Mouse (Mus musculus) limb, embryonic 11.5 days (tissue): Measurements from ENCODE around the gene Tmem234. TPM values are rescaled to one million over a fixed set of nuclear protein-coding genes. Genes with fewer than 3 reads are reported as not detected.
A peak's percentile ranks its signal among the peaks of the same experiment; 100 is the strongest.

ENCODE experiments used
- ATAC-seq: fragments of 200-750 bp; cut with Nextera tagmentation; 2 replicates; pipeline ENCODE4 v1.8.0; 2017; ENCODE audit warnings: low read depth; ENCODE audit not compliant: insufficient number of reproducible peaks, low FRiP score, low TSS enrichment
- DNase-seq: peaks from one replicate; pipeline ENCODE4 v3.0.0-alpha.2; 2015; ENCODE audit warnings: low spot score
- H3K27ac ChIP-seq: fragments of 300-500 bp; sonication (generic); replicated peaks from 2 replicates; pipeline ENCODE4 v1.5.1; 2014; ENCODE audit warnings: low read depth, mild to moderate bottlenecking, low read length
- H3K27me3 ChIP-seq: fragments of 300-500 bp; sonication (generic); 2 replicates; pipeline ENCODE4 v1.6.1; 2014; ENCODE audit warnings: mild to moderate bottlenecking, low read length, mixed read lengths; ENCODE audit not compliant: control insufficient read depth, insufficient read depth
- H3K36me3 ChIP-seq: fragments of 300-500 bp; sonication (generic); 2 replicates; pipeline ENCODE4 v1.6.1; 2014; ENCODE audit warnings: mild to moderate bottlenecking, low read length, moderate library complexity, mixed read lengths; ENCODE audit not compliant: control insufficient read depth, insufficient read depth
- H3K4me1 ChIP-seq: fragments of 300-500 bp; sonication (generic); 2 replicates; pipeline ENCODE4 v1.6.1; 2014; ENCODE audit warnings: low read length, mixed read lengths; ENCODE audit not compliant: control insufficient read depth, insufficient read depth
- H3K4me2 ChIP-seq: fragments of 300-500 bp; sonication (generic); 2 replicates; pipeline ENCODE4 v1.6.1; 2014; ENCODE audit warnings: low read depth, mild to moderate bottlenecking, moderate library complexity; ENCODE audit not compliant: severe bottlenecking
- H3K4me3 ChIP-seq: fragments of 300-500 bp; sonication (generic); 2 replicates; pipeline ENCODE4 v1.5.1; 2014; ENCODE audit warnings: low read depth, low read length
- H3K9ac ChIP-seq: fragments of 300-500 bp; sonication (generic); 2 replicates; pipeline ENCODE4 v1.6.1; 2014; ENCODE audit warnings: mild to moderate bottlenecking, low read length
- H3K9me3 ChIP-seq: fragments of 300-500 bp; sonication (generic); 2 replicates; pipeline ENCODE4 v1.6.1; 2016; ENCODE audit warnings: low read length; ENCODE audit not compliant: control insufficient read depth
- WGBS: fragments of 180-500 bp; shearing (Covaris S2); extraction: QIAGEN DNeasy Blood & Tissue Kit; methylation state at CpG from one replicate; pipeline ENCODE4 v1.1.7; 2014; 5-methylcytosine and 5-hydroxymethylcytosine counted together
- polyA plus RNA-seq: library from polyadenylated mRNA; unstranded; fragments of >200 nt; fragmentation: Nextera tagmentation; extraction: Ambion mirVana; gene quantifications from 2 replicates; pipeline ENCODE4 v1.2.1, GENCODE M21; 2014

Gene Tmem234
- polyA plus RNA-seq, 1 experiment from 2014 or later = 207 TPM

- H3K4me2 ChIP-seq = peak overlapping the region; percentile 56
- no peaks in the 10 kb centered on the region for H3K27me3 ChIP-seq
- H3K27ac ChIP-seq = no peak overlapping the region
- no peaks in the 10 kb centered on the region for H3K4me1 ChIP-seq
- peak overlapping the region; percentile 29 for H3K4me3 ChIP-seq
- no peaks in the 10 kb centered on the region for H3K9me3 ChIP-seq
- ATAC-seq = peak; percentile 50
- peak; percentile 91 for DNase-seq
- peak overlapping the region; percentile 43 for H3K9ac ChIP-seq
- H3K36me3 ChIP-seq = no peaks in the 10 kb centered on the region
- 2% methylated on average over 36 of the region's 36 CpGs for WGBS
Measured at GRCm38 (mm10) chr4:129584884-129585608, 15.4 kb upstream of the Tmem234 start.

- no peak overlapping the region for H3K4me3 ChIP-seq
- no peaks in the 10 kb centered on the region for H3K4me1 ChIP-seq
- 76% methylated on average over 9 of the region's 9 CpGs for WGBS
- no peaks in the 10 kb centered on the region for H3K9me3 ChIP-seq
- DNase-seq (no peak), ATAC-seq (no peak)
- H3K9ac ChIP-seq = no peak overlapping the region; the same call in 1 of the 2 replicates
- H3K4me2 ChIP-seq = peak overlapping the region; percentile 56; the same call in 1 of the 2 replicates
- H3K27ac ChIP-seq = no peak overlapping the region
- no peaks in the 10 kb centered on the region for H3K27me3 ChIP-seq
- no peaks in the 10 kb centered on the region; the same call in 1 of the 2 replicates for H3K36me3 ChIP-seq
Measured at GRCm38 (mm10) chr4:129585773-129586172, 14.7 kb upstream of the Tmem234 start.

- DNase-seq (no peak), ATAC-seq (no peak)
- 59% methylated on average over 1 of the region's 1 CpGs for WGBS
- Histone ChIP-seq H3K4me1 (no peaks in the 10 kb centered on the region), H3K4me3 (no peak overlapping the region), H3K36me3 (peaks cover 7% of the 10 kb centered on the region; the same call in 1 of the 2 replicates), H3K9ac (no peak overlapping the region), H3K9me3 (no peaks in the 10 kb centered on the region), H3K4me2 (no peak overlapping the region), H3K27me3 (no peaks in the 10 kb centered on the region), H3K27ac (no peak overlapping the region)
Measured at GRCm38 (mm10) chr4:129586943-129587342, 13.5 kb upstream of the Tmem234 start.

GRCm38 (mm10) chr4:129588865-129589264 is 11.6 kb upstream of the Tmem234 start:
- DNase-seq (no peak), ATAC-seq (no peak)
- no peak overlapping the region for H3K4me3 ChIP-seq
- H3K9ac ChIP-seq = no peak overlapping the region
- no peaks in the 10 kb centered on the region for H3K27me3 ChIP-seq
- no peaks in the 10 kb centered on the region for H3K4me1 ChIP-seq
- no peak overlapping the region for H3K4me2 ChIP-seq
- no peak overlapping the region for H3K27ac ChIP-seq
- peaks cover 19% of the 10 kb centered on the region; the same call in 1 of the 2 replicates for H3K36me3 ChIP-seq
- 78% methylated on average over 4 of the region's 4 CpGs for WGBS
- H3K9me3 ChIP-seq = no peaks in the 10 kb centered on the region

- no peak overlapping the region for H3K4me2 ChIP-seq
- H3K27me3 ChIP-seq = no peaks in the 10 kb centered on the region
- 33% methylated on average over 7 of the region's 7 CpGs for WGBS
- no peak overlapping the region; the same call in 1 of the 2 replicates for H3K27ac ChIP-seq
- H3K9me3 ChIP-seq = no peaks in the 10 kb centered on the region
- DNase-seq (peak; percentile 88), ATAC-seq (0 out of 2 replicates have a peak, but pooled peaks have one; percentile 56)
- H3K4me3 ChIP-seq = no peak overlapping the region
- no peak overlapping the region for H3K9ac ChIP-seq
- no peaks in the 10 kb centered on the region for H3K4me1 ChIP-seq
- peaks cover 12% of the 10 kb centered on the region; the same call in 1 of the 2 replicates for H3K36me3 ChIP-seq
Measured at GRCm38 (mm10) chr4:129608426-129609025, 8.1 kb downstream of the Tmem234 start.

GRCm38 (mm10) chr4:129609139-129609631 is 8.7 kb downstream of the Tmem234 start:
- peaks cover 10% of the 10 kb centered on the region; the same call in 1 of the 2 replicates for H3K36me3 ChIP-seq
- no peak overlapping the region for H3K27ac ChIP-seq
- no peak overlapping the region for H3K4me3 ChIP-seq
- ATAC-seq (no peak), DNase-seq (no peak)
- H3K27me3 ChIP-seq = no peaks in the 10 kb centered on the region
- no peaks in the 10 kb centered on the region for H3K4me1 ChIP-seq
- no peak overlapping the region for H3K4me2 ChIP-seq
- 84% methylated on average over 12 of the region's 12 CpGs for WGBS
- H3K9me3 ChIP-seq = no peaks in the 10 kb centered on the region
- H3K9ac ChIP-seq = no peak overlapping the region

GRCm38 (mm10) chr4:129610026-129610425 is 9.6 kb downstream of the Tmem234 start:
- no peaks in the 10 kb centered on the region for H3K9me3 ChIP-seq
- no peak overlapping the region for H3K9ac ChIP-seq
- DNase-seq (no peak), ATAC-seq (no peak)
- H3K4me1 ChIP-seq = no peaks in the 10 kb centered on the region
- WGBS = 82% methylated on average over 4 of the region's 4 CpGs
- no peak overlapping the region for H3K4me3 ChIP-seq
- H3K4me2 ChIP-seq = no peak overlapping the region
- H3K27me3 ChIP-seq = no peaks in the 10 kb centered on the region
- H3K36me3 ChIP-seq = peaks cover 8% of the 10 kb centered on the region; the same call in 1 of the 2 replicates
- no peak overlapping the region for H3K27ac ChIP-seq

GRCm38 (mm10) chr4:129610472-129610871 is 10.0 kb downstream of the Tmem234 start:
- H3K27me3 ChIP-seq = no peaks in the 10 kb centered on the region
- DNase-seq = no peak
- no peak for ATAC-seq
- peaks cover 8% of the 10 kb centered on the region; the same call in 1 of the 2 replicates for H3K36me3 ChIP-seq
- WGBS = 77% methylated on average over 4 of the region's 4 CpGs
- H3K4me3 ChIP-seq = no peak overlapping the region
- no peak overlapping the region for H3K9ac ChIP-seq
- no peaks in the 10 kb centered on the region for H3K9me3 ChIP-seq
- no peaks in the 10 kb centered on the region for H3K4me1 ChIP-seq
- H3K4me2 ChIP-seq = no peak overlapping the region
- H3K27ac ChIP-seq = no peak overlapping the region
